Mouse (Mus musculus): ENCODE data around the gene Tars2. TPM values are rescaled to one million over a fixed set of nuclear protein-coding genes. Genes with fewer than 3 reads are reported as not detected.

The Tars2 gene
- polyA plus RNA-seq, 2 experiments from 2014 or later, result 88.1 to 108 TPM

GRCm38 (mm10) chr3:95734092-95734702 is 25.8 kb downstream of the Tars2 start:
- no peak for ATAC-seq

GRCm38 (mm10) chr3:95732744-95733521 is 27.1 kb downstream of the Tars2 start:
- no peak for ATAC-seq

- no peak for ATAC-seq
Measured at GRCm38 (mm10) chr3:95732297-95732696, 27.7 kb downstream of the Tars2 start.

GRCm38 (mm10) chr3:95731802-95732201 is 28.2 kb downstream of the Tars2 start:
- no peak for ATAC-seq

GRCm38 (mm10) chr3:95730431-95730830 is 29.6 kb downstream of the Tars2 start:
- ATAC-seq, result no peak

- ATAC-seq, result no peak
Measured at GRCm38 (mm10) chr3:95728906-95729305, 31.1 kb downstream of the Tars2 start.

GRCm38 (mm10) chr3:95726696-95727358 is 33.2 kb downstream of the Tars2 start:
- no peak for ATAC-seq

GRCm38 (mm10) chr3:95725863-95726262 is 34.1 kb downstream of the Tars2 start:
- no peak for ATAC-seq

GRCm38 (mm10) chr3:95722386-95722785 is 37.6 kb downstream of the Tars2 start:
- ATAC-seq, result peak; percentile 86

- no peak for ATAC-seq
Measured at GRCm38 (mm10) chr3:95718153-95718552, 41.9 kb downstream of the Tars2 start.

- no peak for ATAC-seq
Measured at GRCm38 (mm10) chr3:95716075-95716474, 43.9 kb downstream of the Tars2 start.

- ATAC-seq, result peak; percentile 55
Measured at GRCm38 (mm10) chr3:95709967-95710366, 50.0 kb downstream of the Tars2 start.

GRCm38 (mm10) chr3:95709044-95709443 is 51.0 kb downstream of the Tars2 start:
- ATAC-seq, result peak; percentile 65

- peak; percentile 83 for ATAC-seq
Measured at GRCm38 (mm10) chr3:95707497-95707896, 52.5 kb downstream of the Tars2 start.

- no peak for ATAC-seq
Measured at GRCm38 (mm10) chr3:95706273-95706672, 53.7 kb downstream of the Tars2 start.

- ATAC-seq, result no peak
Measured at GRCm38 (mm10) chr3:95704612-95705011, 55.4 kb downstream of the Tars2 start.

GRCm38 (mm10) chr3:95703276-95703675 is 56.7 kb downstream of the Tars2 start:
- no peak for ATAC-seq

GRCm38 (mm10) chr3:95701877-95702540 is 58.0 kb downstream of the Tars2 start:
- ATAC-seq, result no peak

- no peak for ATAC-seq
Measured at GRCm38 (mm10) chr3:95701085-95701484, 58.9 kb downstream of the Tars2 start.

GRCm38 (mm10) chr3:95700233-95700681 is 59.7 kb downstream of the Tars2 start:
- ATAC-seq, result no peak

GRCm38 (mm10) chr3:95698286-95698685 is 61.7 kb downstream of the Tars2 start:
- no peak for ATAC-seq

- no peak for ATAC-seq
Measured at GRCm38 (mm10) chr3:95696360-95696759, 63.6 kb downstream of the Tars2 start.

GRCm38 (mm10) chr3:95695796-95696195 is 64.2 kb downstream of the Tars2 start:
- no peak for ATAC-seq

Measured in CD4-positive, CD25-positive, alpha-beta regulatory T cell, adult 4 months (primary cell).